Mouse (Mus musculus): ENCODE results near the gene Trarg1. TPM values are rescaled to one million over a fixed set of nuclear protein-coding genes. Genes with fewer than 3 reads are reported as not detected.

The Trarg1 gene
- polyA plus RNA-seq, 1 experiment from 2014 or later = 0.18 TPM

- Histone ChIP-seq H3K36me3 (no peaks in the 10 kb centered on the region), H3K27ac (no peak overlapping the region), H3K4me3 (replicated peaks) (no peak overlapping the region), H3K4me2 (no peak overlapping the region), H3K9me3 (no peaks in the 10 kb centered on the region), H3K9ac (replicated peaks) (no peak overlapping the region), H3K27me3 (no peaks in the 10 kb centered on the region), H3K4me1 (replicated peaks) (peaks cover 9% of the 10 kb centered on the region)
- WGBS = 48% methylated on average over 3 of the region's 3 CpGs
- ATAC-seq (ENCODE audit: insufficient number of reproducible peaks, insufficient read depth, low FRiP score, low TSS enrichment, low read depth) = no peak
Observed at GRCm38 (mm10) chr11:76652838-76653334, 26.7 kb upstream of the Trarg1 start.

- Histone ChIP-seq H3K4me2 (peak overlapping the region; percentile 50), H3K4me1 (replicated peaks) (peaks cover 27% of the 10 kb centered on the region), H3K27ac (no peak overlapping the region), H3K9me3 (no peaks in the 10 kb centered on the region), H3K4me3 (replicated peaks) (peak overlapping the region; percentile 14; the same call in 1 of the 2 replicates), H3K27me3 (no peaks in the 10 kb centered on the region), H3K36me3 (no peaks in the 10 kb centered on the region), H3K9ac (replicated peaks) (no peak overlapping the region)
- no peak for ATAC-seq (ENCODE audit: insufficient number of reproducible peaks, insufficient read depth, low FRiP score, low TSS enrichment, low read depth)
- WGBS = 5% methylated on average over 10 of the region's 10 CpGs
Observed at GRCm38 (mm10) chr11:76655106-76655505, 24.5 kb upstream of the Trarg1 start.

- H3K9ac ChIP-seq (replicated peaks) = no peak overlapping the region
- H3K36me3 ChIP-seq = no peaks in the 10 kb centered on the region
- H3K4me3 ChIP-seq (replicated peaks) = no peak overlapping the region
- no peak overlapping the region for H3K27ac ChIP-seq
- no peaks in the 10 kb centered on the region for H3K9me3 ChIP-seq
- peaks cover 27% of the 10 kb centered on the region for H3K4me1 ChIP-seq (replicated peaks)
- WGBS = 40% methylated on average over 4 of the region's 4 CpGs
- no peaks in the 10 kb centered on the region for H3K27me3 ChIP-seq
- ATAC-seq (ENCODE audit: insufficient number of reproducible peaks, insufficient read depth, low FRiP score, low TSS enrichment, low read depth) = no peak
- H3K4me2 ChIP-seq = no peak overlapping the region
Observed at GRCm38 (mm10) chr11:76657450-76657970, 22.1 kb upstream of the Trarg1 start.

- H3K4me2 ChIP-seq = peak overlapping the region; percentile 5
- no peak overlapping the region for H3K4me3 ChIP-seq (replicated peaks)
- H3K27me3 ChIP-seq = peaks cover 6% of the 10 kb centered on the region; the same call in 1 of the 2 replicates
- peaks cover 25% of the 10 kb centered on the region for H3K4me1 ChIP-seq (replicated peaks)
- ATAC-seq (ENCODE audit: insufficient number of reproducible peaks, insufficient read depth, low FRiP score, low TSS enrichment, low read depth) = peak; percentile 70
- H3K9ac ChIP-seq (replicated peaks) = no peak overlapping the region
- no peaks in the 10 kb centered on the region for H3K36me3 ChIP-seq
- no peaks in the 10 kb centered on the region for H3K9me3 ChIP-seq
- WGBS = 14% methylated on average over 14 of the region's 14 CpGs
- peak overlapping the region; percentile 83 for H3K27ac ChIP-seq
Observed at GRCm38 (mm10) chr11:76659138-76659930, 20.3 kb upstream of the Trarg1 start.

GRCm38 (mm10) chr11:76661790-76662468, 17.7 kb upstream of the Trarg1 start:
- Histone ChIP-seq H3K4me2 (no peak overlapping the region), H3K4me1 (replicated peaks) (peaks cover 33% of the 10 kb centered on the region), H3K36me3 (no peaks in the 10 kb centered on the region), H3K9me3 (no peaks in the 10 kb centered on the region), H3K9ac (replicated peaks) (no peak overlapping the region), H3K27ac (no peak overlapping the region), H3K27me3 (peaks cover 32% of the 10 kb centered on the region), H3K4me3 (replicated peaks) (no peak overlapping the region)
- no peak for ATAC-seq (ENCODE audit: insufficient number of reproducible peaks, insufficient read depth, low FRiP score, low TSS enrichment, low read depth)
- WGBS = 43% methylated on average over 7 of the region's 7 CpGs

GRCm38 (mm10) chr11:76666002-76666649, 13.5 kb upstream of the Trarg1 start:
- H3K27me3 ChIP-seq = peaks cover 67% of the 10 kb centered on the region

GRCm38 (mm10) chr11:76667807-76668206, 11.8 kb upstream of the Trarg1 start:
- H3K4me1 ChIP-seq (replicated peaks) = peaks cover 25% of the 10 kb centered on the region
- H3K9me3 ChIP-seq = no peaks in the 10 kb centered on the region
- no peak overlapping the region for H3K4me2 ChIP-seq
- H3K36me3 ChIP-seq = no peaks in the 10 kb centered on the region
- no peak overlapping the region for H3K27ac ChIP-seq
- no peak overlapping the region for H3K9ac ChIP-seq (replicated peaks)
- 14% methylated on average over 4 of the region's 4 CpGs for WGBS
- no peak overlapping the region for H3K4me3 ChIP-seq (replicated peaks)
- no peak for ATAC-seq (ENCODE audit: insufficient number of reproducible peaks, insufficient read depth, low FRiP score, low TSS enrichment, low read depth)
- peaks cover 83% of the 10 kb centered on the region for H3K27me3 ChIP-seq

More at GRCm38 (mm10) chr11:76666002-76666649, 13.5 kb upstream of the Trarg1 start:
- Histone ChIP-seq H3K9ac (replicated peaks) (peak overlapping the region; percentile 46; the same call in 1 of the 2 replicates), H3K27ac (no peak overlapping the region), H3K4me3 (replicated peaks) (peak overlapping the region; percentile 43), H3K9me3 (no peaks in the 10 kb centered on the region), H3K36me3 (no peaks in the 10 kb centered on the region), H3K4me1 (replicated peaks) (peaks cover 17% of the 10 kb centered on the region), H3K4me2 (peak overlapping the region; percentile 72)
- WGBS = 7% methylated on average over 35 of the region's 35 CpGs
- ATAC-seq (ENCODE audit: insufficient number of reproducible peaks, insufficient read depth, low FRiP score, low TSS enrichment, low read depth) = no peak

- ATAC-seq (ENCODE audit: insufficient number of reproducible peaks, insufficient read depth, low FRiP score, low TSS enrichment, low read depth) = no peak
- H3K27ac ChIP-seq = no peak within 1 kb of the TSS
- no peaks in the 10 kb centered on the region for H3K9me3 ChIP-seq
- peak within 1 kb of the TSS; percentile 84 for H3K4me2 ChIP-seq
- WGBS = 55% methylated on average over 15 of the region's 15 CpGs
- H3K27me3 ChIP-seq = peaks cover 84% of the 10 kb centered on the region
- H3K4me3 ChIP-seq (replicated peaks) = peak within 1 kb of the TSS; percentile 43
- peaks cover 19% of the 10 kb centered on the region for H3K4me1 ChIP-seq (replicated peaks)
- peak within 1 kb of the TSS; percentile 66 for H3K9ac ChIP-seq (replicated peaks)
- no peaks in the 10 kb centered on the region for H3K36me3 ChIP-seq
Observed at GRCm38 (mm10) chr11:76671871-76672475, 7.6 kb upstream of the Trarg1 start, which contains the start of gene Bhlha9. Bhlha9 (plus strand) TSS chr11:76672470.

GRCm38 (mm10) chr11:76672561-76673384, 6.8 kb upstream of the Trarg1 start:
- Histone ChIP-seq H3K4me2 (peak overlapping the region; percentile 84), H3K9ac (replicated peaks) (peak overlapping the region; percentile 66), H3K4me1 (replicated peaks) (peaks cover 14% of the 10 kb centered on the region), H3K9me3 (no peaks in the 10 kb centered on the region), H3K27me3 (peaks cover 76% of the 10 kb centered on the region), H3K27ac (no peak overlapping the region), H3K36me3 (no peaks in the 10 kb centered on the region), H3K4me3 (replicated peaks) (peak overlapping the region; percentile 43)
- 2% methylated on average over 64 of the region's 64 CpGs for WGBS
- 0 out of 2 replicates have a peak, but pooled peaks have one; percentile 17 for ATAC-seq (ENCODE audit: insufficient number of reproducible peaks, insufficient read depth, low FRiP score, low TSS enrichment, low read depth)

- WGBS = 38% methylated on average over 8 of the region's 8 CpGs
- peaks cover 69% of the 10 kb centered on the region for H3K27me3 ChIP-seq
- peaks cover 11% of the 10 kb centered on the region for H3K4me1 ChIP-seq (replicated peaks)
- no peak overlapping the region for H3K27ac ChIP-seq
- no peak for ATAC-seq (ENCODE audit: insufficient number of reproducible peaks, insufficient read depth, low FRiP score, low TSS enrichment, low read depth)
- no peak overlapping the region for H3K9ac ChIP-seq (replicated peaks)
- no peaks in the 10 kb centered on the region for H3K36me3 ChIP-seq
- H3K9me3 ChIP-seq = no peaks in the 10 kb centered on the region
- H3K4me2 ChIP-seq = no peak overlapping the region
- H3K4me3 ChIP-seq (replicated peaks) = 0 out of 2 replicates have a peak overlapping the region, but pooled peaks have one; percentile 6
Observed at GRCm38 (mm10) chr11:76674199-76674598, 5.4 kb upstream of the Trarg1 start.

All from limb, embryonic 12.5 days (tissue).